Mouse (Mus musculus) heart, postnatal 0 days (tissue): ENCODE measurements around the gene Sept8. TPM values are rescaled to one million over a fixed set of nuclear protein-coding genes. Genes with fewer than 3 reads are reported as not detected.

ENCODE experiments used
- ATAC-seq: fragments of 200-750 bp; cut with Nextera tagmentation; 2 replicates; pipeline ENCODE4 v1.8.0; 2017; ENCODE audit warnings: low read depth, moderate number of reproducible peaks, moderate library complexity; ENCODE audit not compliant: insufficient read depth
- DNase-seq: peaks from one replicate; pipeline ENCODE4 v3.0.0-alpha.2; 2016; ENCODE audit warnings: low spot score
- H3K27ac ChIP-seq: fragments of 300-500 bp; sonication (generic); 2 replicates; pipeline ENCODE4 v1.5.1; 2014; ENCODE audit warnings: low read depth, mild to moderate bottlenecking
- H3K27me3 ChIP-seq: fragments of 300-500 bp; sonication (generic); 2 replicates; pipeline ENCODE4 v1.6.1; 2014; ENCODE audit warnings: low read length, mixed read lengths; ENCODE audit not compliant: control insufficient read depth, insufficient read depth
- H3K36me3 ChIP-seq: fragments of 300-500 bp; sonication (generic); replicated peaks from 2 replicates; pipeline ENCODE4 v1.6.1; 2014; ENCODE audit warnings: low read length, mixed read lengths; ENCODE audit not compliant: control insufficient read depth, insufficient read depth
- H3K4me1 ChIP-seq: fragments of 300-500 bp; sonication (generic); 2 replicates; pipeline ENCODE4 v1.6.1; 2014; ENCODE audit warnings: antibody characterized with exemption; ENCODE audit not compliant: control insufficient read depth, insufficient read depth
- H3K4me2 ChIP-seq: fragments of 300-500 bp; sonication (generic); 2 replicates; pipeline ENCODE4 v1.6.1; 2014; ENCODE audit warnings: low read depth, mild to moderate bottlenecking, low read length, moderate library complexity
- H3K4me3 ChIP-seq: fragments of 300-500 bp; sonication (generic); 2 replicates; pipeline ENCODE4 v1.5.1; 2014; ENCODE audit warnings: low read depth, low read length
- H3K9ac ChIP-seq: fragments of 300-500 bp; sonication (generic); replicated peaks from 2 replicates; pipeline ENCODE4 v1.6.1; 2014; ENCODE audit warnings: low read depth, low read length, mixed read lengths
- H3K9me3 ChIP-seq: fragments of 300-500 bp; sonication (generic); replicated peaks from 2 replicates; pipeline ENCODE4 v1.6.1; 2016; ENCODE audit warnings: low read length; ENCODE audit not compliant: control insufficient read depth
- CTCF ChIP-seq: IDR thresholded peaks from 2 replicates; pipeline ENCODE4 v1.5.1; 2016; ENCODE audit warnings: antibody characterized with exemption, control low read depth, low read depth
- EP300 ChIP-seq: IDR thresholded peaks from 2 replicates; pipeline ENCODE4 v1.6.1; 2016; ENCODE audit warnings: antibody characterized with exemption, low read depth
- WGBS: fragments of 180-500 bp; shearing (Covaris S2); extraction: QIAGEN DNeasy Blood & Tissue Kit; methylation state at CpG from one replicate; pipeline ENCODE4 v1.1.7; 2014; 5-methylcytosine and 5-hydroxymethylcytosine counted together
- polyA plus RNA-seq: library from polyadenylated mRNA; unstranded; fragments of >200 nt; fragmentation: Nextera tagmentation; extraction: Ambion mirVana; gene quantifications from 2 replicates; pipeline ENCODE4 v1.2.1, GENCODE M21; 2015
- total RNA-seq: library from RNA; depleted of rRNA; stranded (reverse); fragments of >200 nt; gene quantifications from 2 replicates; pipeline ENCODE4 v1.2.3, GENCODE M21; 2014; ENCODE audit warnings: low replicate concordance

The Sept8 gene
- total and polyA plus RNA-seq, 2 experiments from 2014 or later = 11.5 to 47.1 TPM

GRCm38 (mm10) chr11:53507098-53507805 lies 11.8 kb upstream of the Sept8 start:
- DNase-seq (no peak), ATAC-seq (peak; percentile 32; the same call in 1 of the 2 replicates)
- Histone ChIP-seq H3K36me3 (no peaks in the 10 kb centered on the region), H3K9me3 (no peaks in the 10 kb centered on the region), H3K4me2 (no peak overlapping the region), H3K27me3 (no peaks in the 10 kb centered on the region), H3K9ac (no peak overlapping the region), H3K27ac (peak overlapping the region; percentile 70), H3K4me1 (no peaks in the 10 kb centered on the region), H3K4me3 (no peak overlapping the region)
- TF ChIP-seq CTCF (no peak), EP300 (no peak)
- 81% methylated on average over 9 of the region's 9 CpGs for WGBS

GRCm38 (mm10) chr11:53508152-53508551 lies 10.9 kb upstream of the Sept8 start:
- Histone ChIP-seq H3K27me3 (no peaks in the 10 kb centered on the region), H3K27ac (peak overlapping the region; percentile 70), H3K9ac (no peak overlapping the region), H3K4me2 (no peak overlapping the region), H3K36me3 (no peaks in the 10 kb centered on the region), H3K4me1 (no peaks in the 10 kb centered on the region), H3K4me3 (no peak overlapping the region), H3K9me3 (no peaks in the 10 kb centered on the region)
- 56% methylated on average over 7 of the region's 7 CpGs for WGBS
- peak; percentile 67 for ATAC-seq
- TF ChIP-seq CTCF (no peak), EP300 (no peak)
- DNase-seq = peak; percentile 62

GRCm38 (mm10) chr11:53508591-53508990 lies 10.5 kb upstream of the Sept8 start:
- Histone ChIP-seq H3K9me3 (no peaks in the 10 kb centered on the region), H3K4me2 (no peak overlapping the region), H3K36me3 (no peaks in the 10 kb centered on the region), H3K4me3 (no peak overlapping the region), H3K9ac (no peak overlapping the region), H3K27ac (peak overlapping the region; percentile 43), H3K27me3 (no peaks in the 10 kb centered on the region), H3K4me1 (no peaks in the 10 kb centered on the region)
- DNase-seq (no peak), ATAC-seq (0 out of 2 replicates have a peak, but pooled peaks have one; percentile 4)
- 62% methylated on average over 3 of the region's 3 CpGs for WGBS
- no peak for TF ChIP-seq EP300
- no peak for TF ChIP-seq CTCF

- no peak overlapping the region for H3K4me2 ChIP-seq
- no peak overlapping the region for H3K9ac ChIP-seq
- H3K9me3 ChIP-seq = no peaks in the 10 kb centered on the region
- 19% methylated on average over 5 of the region's 5 CpGs for WGBS
- DNase-seq (no peak), ATAC-seq (no peak)
- no peak overlapping the region for H3K27ac ChIP-seq
- TF ChIP-seq EP300 = no peak
- no peak for TF ChIP-seq CTCF
- no peak overlapping the region for H3K4me3 ChIP-seq
- H3K36me3 ChIP-seq = no peaks in the 10 kb centered on the region
- H3K27me3 ChIP-seq = no peaks in the 10 kb centered on the region
- no peaks in the 10 kb centered on the region for H3K4me1 ChIP-seq
Measured at GRCm38 (mm10) chr11:53510351-53510750, 8.7 kb upstream of the Sept8 start.

- ATAC-seq (no peak), DNase-seq (no peak)
- Histone ChIP-seq H3K27me3 (no peaks in the 10 kb centered on the region), H3K4me3 (no peak overlapping the region), H3K4me2 (no peak overlapping the region), H3K36me3 (no peaks in the 10 kb centered on the region), H3K4me1 (peaks cover 13% of the 10 kb centered on the region), H3K9me3 (no peaks in the 10 kb centered on the region), H3K27ac (no peak overlapping the region), H3K9ac (no peak overlapping the region)
- TF ChIP-seq EP300 (no peak), CTCF (no peak)
- 59% methylated on average over 8 of the region's 8 CpGs for WGBS
Measured at GRCm38 (mm10) chr11:53516775-53517627, 2.1 kb upstream of the Sept8 start.
